Mouse (Mus musculus) forebrain, postnatal 0 days (tissue): ENCODE measurements around the gene Hist1h4c. TPM values are rescaled to one million over a fixed set of nuclear protein-coding genes. Genes with fewer than 3 reads are reported as not detected.
"Not testable (repeated sequence)": the region's sequence is repeated elsewhere in the genome, so short reads cannot be mapped to it uniquely, and the experiment has no call there.

Experiments used
- ATAC-seq: fragments of 200-750 bp; cut with Nextera tagmentation; 2 replicates; pipeline ENCODE4 v1.8.0; 2017; ENCODE audit warnings: mild to moderate bottlenecking, moderate library complexity
- DNase-seq: peaks from one replicate; pipeline ENCODE4 v3.0.0-alpha.2; 2015
- H3K27ac ChIP-seq: fragments of 300-500 bp; sonication (generic); 2 replicates; pipeline ENCODE4 v1.5.1; 2014; ENCODE audit warnings: low read depth, mild to moderate bottlenecking, antibody characterized with exemption, low read length, moderate library complexity, mixed read lengths
- H3K27me3 ChIP-seq: fragments of 300-500 bp; sonication (generic); 2 replicates; pipeline ENCODE4 v1.6.1; 2014; ENCODE audit warnings: mild to moderate bottlenecking, low read length, mixed read lengths; ENCODE audit not compliant: insufficient read depth
- H3K36me3 ChIP-seq: fragments of 300-500 bp; sonication (generic); 2 replicates; pipeline ENCODE4 v1.6.1; 2014; ENCODE audit warnings: mild to moderate bottlenecking, moderate library complexity; ENCODE audit not compliant: insufficient read depth
- H3K4me1 ChIP-seq: fragments of 300-500 bp; sonication (generic); 2 replicates; pipeline ENCODE4 v1.6.1; 2014; ENCODE audit warnings: antibody characterized with exemption; ENCODE audit not compliant: insufficient read depth
- H3K4me2 ChIP-seq: fragments of 300-500 bp; sonication (generic); 2 replicates; pipeline ENCODE4 v1.6.1; 2014; ENCODE audit warnings: low read depth, mild to moderate bottlenecking, moderate library complexity
- H3K4me3 ChIP-seq: fragments of 300-500 bp; sonication (generic); 2 replicates; pipeline ENCODE4 v1.5.1; 2014; ENCODE audit warnings: low read depth, low read length, mixed read lengths
- H3K9ac ChIP-seq: fragments of 300-500 bp; sonication (generic); 2 replicates; pipeline ENCODE4 v1.6.1; 2014; ENCODE audit warnings: mild to moderate bottlenecking
- H3K9me3 ChIP-seq: fragments of 300-500 bp; sonication (generic); 2 replicates; pipeline ENCODE4 v1.6.1; 2016; ENCODE audit warnings: low read length
- CTCF ChIP-seq: sonication (generic); IDR thresholded peaks from 2 replicates; pipeline ENCODE4 v1.5.1; 2016; ENCODE audit warnings: antibody characterized with exemption, control low read depth, low read depth
- WGBS: fragments of 180-500 bp; shearing (Covaris S2); extraction: QIAGEN DNeasy Blood & Tissue Kit; methylation state at CpG from one replicate; pipeline ENCODE4 v1.1.7; 2014; 5-methylcytosine and 5-hydroxymethylcytosine counted together
- polyA plus RNA-seq: library from polyadenylated mRNA; unstranded; fragments of >200 nt; fragmentation: Nextera tagmentation; extraction: Ambion mirVana; gene quantifications from 2 replicates; pipeline ENCODE4 v1.2.1, GENCODE M21; 2015
- total RNA-seq: library from RNA; depleted of rRNA; stranded (reverse); fragments of >200 nt; gene quantifications from 2 replicates; pipeline ENCODE4 v1.2.3, GENCODE M21; 2014

The Hist1h4c gene
- total and polyA plus RNA-seq, 2 experiments from 2014 or later, result 2.3 to 942 TPM

DNA sequence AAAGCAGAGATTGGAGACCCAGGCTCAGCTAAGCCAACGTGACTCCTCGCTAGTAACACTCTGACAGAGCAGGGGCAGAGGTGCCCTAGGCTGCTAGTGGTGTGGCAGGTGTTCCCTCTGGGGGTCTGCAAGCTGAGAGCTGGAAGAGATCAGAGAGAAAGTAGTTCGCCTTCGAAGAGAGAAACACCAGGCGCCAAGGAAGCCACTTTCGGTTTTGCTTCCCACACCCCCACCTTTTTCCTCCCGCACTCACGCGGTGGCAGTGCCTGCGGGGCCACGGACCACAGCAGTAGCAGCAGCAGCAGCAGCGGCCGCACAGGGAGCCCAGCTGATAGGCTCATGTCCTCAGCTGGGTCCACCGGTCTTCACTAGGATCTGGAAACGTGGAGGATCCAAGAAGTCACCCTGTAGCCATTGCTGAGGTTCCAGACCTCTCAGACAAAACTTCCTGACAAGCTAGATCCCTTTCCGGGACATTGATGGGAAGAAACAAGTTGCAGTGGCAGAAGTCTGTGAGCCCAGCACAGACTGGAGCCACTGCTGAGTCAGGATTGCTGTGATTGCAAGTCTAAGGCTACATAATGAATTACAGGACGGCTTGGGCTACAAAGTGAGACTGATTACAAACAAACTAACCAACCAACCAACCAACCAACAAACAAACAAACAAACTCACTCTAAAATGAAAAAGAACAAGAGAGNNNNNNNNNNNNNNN, 12.3 kb upstream of the Hist1h4c start, which contains the start of gene Hfe:
Hfe (minus strand) TSS at position 481 of the 716 bp plus-strand sequence.
- peak; percentile 60 for ATAC-seq
- H3K4me1 ChIP-seq, result no peaks in the 10 kb centered on the region
- H3K27ac ChIP-seq, result no peak within 1 kb of the TSS
- H3K9ac ChIP-seq, result peak within 1 kb of the TSS; percentile 32
- peak within 1 kb of the TSS; percentile 52 for H3K4me2 ChIP-seq
- WGBS, result 4% methylated on average over 17 of the region's 17 CpGs
- no peak for TF ChIP-seq CTCF
- H3K9me3 ChIP-seq, result no peaks in the 10 kb centered on the region
- H3K27me3 ChIP-seq, result no peaks in the 10 kb centered on the region; the same call in 1 of the 2 replicates
- no peaks in the 10 kb centered on the region for H3K36me3 ChIP-seq
- peak; percentile 18 for DNase-seq
- H3K4me3 ChIP-seq, result peak within 1 kb of the TSS; percentile 32

DNA sequence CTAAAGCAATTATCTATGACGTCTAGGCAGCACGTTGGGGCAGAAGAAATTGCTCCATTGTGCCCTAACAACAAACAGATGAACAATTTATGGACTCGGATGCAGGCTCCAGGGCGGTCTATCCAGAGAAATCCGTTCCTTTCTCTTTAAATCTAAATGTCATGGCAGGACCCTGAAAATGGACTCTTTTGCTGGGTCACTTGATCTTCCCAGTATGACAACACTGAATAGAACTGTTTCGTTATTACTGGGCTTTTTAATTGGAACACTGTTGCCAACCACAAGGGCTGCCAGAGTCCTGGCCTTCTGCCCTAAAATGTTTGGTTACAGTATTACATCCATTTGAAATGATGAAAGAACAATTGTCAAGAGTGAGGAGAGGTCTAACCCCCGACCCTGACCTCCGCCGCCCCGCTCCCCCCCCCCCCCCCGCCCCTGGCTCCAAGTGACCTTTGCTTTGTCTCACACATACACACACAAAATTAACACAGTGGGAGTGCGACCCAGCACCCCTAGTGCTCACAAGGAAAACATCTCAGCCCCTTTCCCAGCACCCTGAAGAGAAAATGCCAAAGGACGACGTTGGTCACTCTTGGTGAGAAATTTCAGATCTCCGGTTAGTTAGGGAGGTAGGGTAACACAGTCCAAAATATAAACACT, 11.6 kb upstream of the Hist1h4c start:
- Histone ChIP-seq H3K4me2 (peak overlapping the region; percentile 52), H3K9ac (peak overlapping the region; percentile 32; the same call in 1 of the 2 replicates), H3K4me3 (peak overlapping the region; percentile 32), H3K9me3 (no peaks in the 10 kb centered on the region), H3K27ac (no peak overlapping the region), H3K36me3 (no peaks in the 10 kb centered on the region), H3K27me3 (no peaks in the 10 kb centered on the region; the same call in 1 of the 2 replicates), H3K4me1 (no peaks in the 10 kb centered on the region)
- 20% methylated on average over 15 of the region's 15 CpGs for WGBS
- TF ChIP-seq CTCF, result no peak
- no peak for DNase-seq
- peak; percentile 14; the same call in 1 of the 2 replicates for ATAC-seq

DNA sequence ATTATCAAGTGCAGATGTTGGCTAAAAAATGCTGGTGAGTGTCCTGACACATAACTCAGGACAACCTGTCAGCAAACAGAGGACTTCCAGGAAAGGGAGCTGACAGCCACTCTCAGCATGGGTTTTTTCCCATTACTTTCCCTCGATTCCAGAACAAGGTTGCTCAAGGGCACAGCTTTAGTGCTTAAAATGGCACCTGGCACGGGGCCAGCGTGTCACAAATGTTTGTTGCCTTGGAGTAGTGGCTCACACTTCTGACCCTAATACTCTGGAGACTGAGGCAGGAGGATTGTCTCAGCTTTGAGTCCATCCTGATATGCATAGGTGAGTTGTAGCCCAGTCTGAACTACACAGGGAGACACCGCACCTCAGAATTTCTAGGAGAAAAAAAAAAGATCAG, 10.4 kb upstream of the Hist1h4c start:
- Histone ChIP-seq H3K9ac (no peak overlapping the region), H3K4me3 (no peak overlapping the region), H3K4me2 (no peak overlapping the region), H3K4me1 (no peaks in the 10 kb centered on the region), H3K27me3 (no peaks in the 10 kb centered on the region; the same call in 1 of the 2 replicates), H3K9me3 (no peaks in the 10 kb centered on the region), H3K27ac (no peak overlapping the region), H3K36me3 (no peaks in the 10 kb centered on the region)
- WGBS, result 71% methylated on average over 4 of the region's 4 CpGs
- no peak for TF ChIP-seq CTCF
- no peak for DNase-seq
- no peak for ATAC-seq

DNA sequence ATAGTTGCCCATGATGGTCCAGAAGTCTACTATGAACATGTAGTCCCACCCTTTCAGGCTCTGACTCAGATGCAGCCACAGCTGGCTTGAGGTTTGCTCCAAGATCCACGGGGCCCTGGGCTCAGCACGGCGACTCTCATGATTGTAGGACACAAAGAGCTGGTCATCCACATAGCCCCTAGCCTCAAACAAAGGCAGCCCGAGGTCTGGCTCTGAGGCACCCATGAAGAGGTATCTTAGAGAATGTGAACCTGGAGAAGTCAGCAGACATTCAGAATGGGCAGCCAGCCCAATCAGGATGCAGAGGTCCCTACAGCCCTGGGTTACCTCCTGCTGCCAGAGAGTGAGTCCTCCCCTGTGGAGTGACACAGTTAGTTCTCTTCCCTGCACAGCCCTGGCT, 9.8 kb upstream of the Hist1h4c start:
- H3K27ac ChIP-seq, result no peak overlapping the region
- no peak overlapping the region for H3K4me3 ChIP-seq
- H3K9me3 ChIP-seq, result no peaks in the 10 kb centered on the region
- H3K27me3 ChIP-seq, result no peaks in the 10 kb centered on the region; the same call in 1 of the 2 replicates
- H3K4me1 ChIP-seq, result no peaks in the 10 kb centered on the region
- no peak for TF ChIP-seq CTCF
- DNase-seq, result no peak
- WGBS, result 88% methylated on average over 4 of the region's 4 CpGs
- no peak overlapping the region for H3K9ac ChIP-seq
- H3K36me3 ChIP-seq, result no peaks in the 10 kb centered on the region
- H3K4me2 ChIP-seq, result no peak overlapping the region
- ATAC-seq, result no peak

DNA sequence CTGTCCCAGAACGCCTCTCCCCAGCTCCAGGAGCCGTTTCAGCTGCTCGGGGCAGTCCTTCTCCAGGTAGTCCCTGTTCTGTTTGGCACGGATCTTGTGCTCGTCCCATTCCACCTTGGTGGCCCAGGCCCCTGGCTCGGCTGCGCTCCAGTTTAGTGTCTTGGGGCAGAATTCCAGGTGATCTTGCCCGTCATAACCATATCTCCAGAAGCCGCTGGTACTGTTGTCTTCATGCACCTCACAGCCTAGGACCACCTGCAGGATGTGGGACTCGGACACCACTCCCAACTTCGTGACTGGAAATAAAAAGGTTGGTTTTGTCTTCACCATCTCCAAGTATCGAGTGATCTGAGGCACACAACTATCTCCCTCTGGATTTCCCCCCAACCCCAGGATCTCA, 8.5 kb upstream of the Hist1h4c start:
- Histone ChIP-seq H3K36me3 (no peaks in the 10 kb centered on the region), H3K27me3 (no peaks in the 10 kb centered on the region; the same call in 1 of the 2 replicates), H3K9me3 (no peaks in the 10 kb centered on the region), H3K9ac (no peak overlapping the region), H3K4me1 (no peaks in the 10 kb centered on the region), H3K27ac (no peak overlapping the region), H3K4me3 (no peak overlapping the region), H3K4me2 (no peak overlapping the region)
- ATAC-seq (no peak), DNase-seq (no peak)
- no peak for TF ChIP-seq CTCF
- 93% methylated on average over 12 of the region's 12 CpGs for WGBS

DNA sequence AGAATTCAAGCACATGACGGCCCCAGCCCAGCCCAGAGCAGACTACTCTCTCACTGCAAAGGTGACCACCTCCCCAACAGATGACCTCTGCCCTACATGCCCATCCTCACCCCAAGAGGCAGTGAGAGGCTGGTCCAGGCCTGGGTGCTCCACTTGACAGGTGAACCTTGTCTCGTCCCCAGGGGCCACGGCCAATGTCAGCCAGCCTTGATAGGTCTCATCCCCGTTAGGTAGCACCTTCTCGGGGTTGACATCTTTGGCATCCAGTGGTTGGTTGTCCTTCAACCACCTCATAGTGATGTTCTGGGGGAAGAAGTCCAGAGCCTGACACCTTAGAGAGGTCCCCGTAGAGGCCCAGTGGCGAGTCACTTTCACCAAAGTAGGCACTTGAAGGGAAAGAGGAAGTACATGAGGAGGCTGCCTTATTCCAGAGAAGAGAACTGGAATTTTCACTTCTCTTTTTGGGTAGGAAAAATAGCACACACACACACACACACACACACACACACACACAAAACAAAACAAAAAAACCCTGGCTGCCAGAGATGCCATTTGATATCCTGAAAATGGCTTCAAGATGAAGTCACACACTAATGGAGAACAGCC, 7.6 kb upstream of the Hist1h4c start:
- H3K4me1 ChIP-seq, result no peaks in the 10 kb centered on the region
- no peak for ATAC-seq
- no peak overlapping the region for H3K27ac ChIP-seq
- TF ChIP-seq CTCF, result no peak
- H3K27me3 ChIP-seq, result no peaks in the 10 kb centered on the region; the same call in 1 of the 2 replicates
- no peaks in the 10 kb centered on the region for H3K9me3 ChIP-seq
- 90% methylated on average over 7 of the region's 7 CpGs for WGBS
- no peak for DNase-seq
- H3K4me3 ChIP-seq, result no peak overlapping the region
- no peaks in the 10 kb centered on the region for H3K36me3 ChIP-seq
- no peak overlapping the region for H3K4me2 ChIP-seq
- H3K9ac ChIP-seq, result no peak overlapping the region

DNA sequence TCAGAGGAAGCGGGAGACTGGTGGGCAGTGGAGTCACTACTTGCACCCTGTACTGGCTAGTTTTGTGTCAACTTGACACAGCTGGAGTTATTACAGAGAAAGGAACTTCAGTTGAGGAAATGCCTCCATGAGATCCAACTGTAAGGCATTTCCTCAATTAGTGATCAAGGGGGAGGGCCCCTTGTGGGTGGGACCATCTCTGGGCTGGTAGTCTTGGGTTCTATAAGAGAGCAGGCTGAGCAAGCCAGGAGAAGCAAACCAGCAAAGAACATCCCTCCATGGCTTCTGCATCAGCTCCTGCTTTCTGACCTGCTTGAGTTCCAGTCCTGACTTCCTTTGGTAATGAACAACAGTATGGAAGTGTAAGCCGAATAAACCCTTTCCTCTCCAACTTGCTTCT, 4.5 kb upstream of the Hist1h4c start:
- WGBS, result 94% methylated on average over 2 of the region's 2 CpGs

More for the DNA sequence above, 4.5 kb upstream of the Hist1h4c start:
- H3K4me1 ChIP-seq, DNase-seq, H3K9ac ChIP-seq, H3K27ac ChIP-seq, H3K4me3 ChIP-seq, H3K9me3 ChIP-seq, H3K27me3 ChIP-seq, H3K36me3 ChIP-seq, H3K4me2 ChIP-seq, ATAC-seq: not testable (repeated sequence)
